Mouse (Mus musculus) embryo, embryonic 10 days (tissue): ENCODE measurements around the gene Ushbp1.
A peak's percentile ranks its signal among the peaks of the same experiment; 100 is the strongest.

Source experiments
- DNase-seq: peaks from one replicate; pipeline ENCODE4 v3.0.0-alpha.2; 2015; ENCODE audit warnings: low spot score

Ushbp1 gene

GRCm38 (mm10) chr8:71392871-71393270 is 2.7 kb downstream of the Ushbp1 start:
- peak; percentile 79 for DNase-seq

GRCm38 (mm10) chr8:71392391-71392790 is 3.2 kb downstream of the Ushbp1 start:
- DNase-seq = no peak

GRCm38 (mm10) chr8:71391696-71392095 is 3.9 kb downstream of the Ushbp1 start:
- DNase-seq = no peak

- DNase-seq = no peak
Observed at GRCm38 (mm10) chr8:71388267-71388666, 7.3 kb downstream of the Ushbp1 start.

GRCm38 (mm10) chr8:71385212-71385835 is 10.3 kb downstream of the Ushbp1 start:
- no peak for DNase-seq

- no peak for DNase-seq
Observed at GRCm38 (mm10) chr8:71383860-71384259, 11.7 kb downstream of the Ushbp1 start.

- DNase-seq = peak; percentile 58
Observed at GRCm38 (mm10) chr8:71383396-71383795, 12.2 kb downstream of the Ushbp1 start.

- DNase-seq = peak; percentile 90
Observed at GRCm38 (mm10) chr8:71381971-71382961, 13.3 kb downstream of the Ushbp1 start.

- DNase-seq = peak; percentile 78
Observed at GRCm38 (mm10) chr8:71381421-71381970, 14.1 kb downstream of the Ushbp1 start, which contains the start of gene Nr2f6. TSS of gene Nr2f6 (minus strand) at chr8:71381960.

- DNase-seq = peak; percentile 32
Observed at GRCm38 (mm10) chr8:71380178-71381171, 15.1 kb downstream of the Ushbp1 start.

- no peak for DNase-seq
Observed at GRCm38 (mm10) chr8:71379512-71380075, 16.0 kb downstream of the Ushbp1 start.

GRCm38 (mm10) chr8:71379008-71379407 is 16.6 kb downstream of the Ushbp1 start:
- DNase-seq = no peak

- no peak for DNase-seq
Observed at GRCm38 (mm10) chr8:71376423-71377030, 19.1 kb downstream of the Ushbp1 start.

GRCm38 (mm10) chr8:71375581-71376422 is 19.8 kb downstream of the Ushbp1 start:
- peak; percentile 85 for DNase-seq

GRCm38 (mm10) chr8:71374616-71375206 is 20.9 kb downstream of the Ushbp1 start:
- DNase-seq = peak; percentile 45

- no peak for DNase-seq
Observed at GRCm38 (mm10) chr8:71373000-71373399, 22.6 kb downstream of the Ushbp1 start.

- DNase-seq = no peak
Observed at GRCm38 (mm10) chr8:71372427-71372826, 23.2 kb downstream of the Ushbp1 start.

GRCm38 (mm10) chr8:71371236-71371848 is 24.3 kb downstream of the Ushbp1 start, which contains the start of gene Ocel1:
TSS of gene Ocel1 (plus strand) at chr8:71371298.
- peak; percentile 99 for DNase-seq
